Mouse (Mus musculus) right cerebral cortex, postnatal 36 days (tissue): ENCODE measurements around the gene Tmem199.
A peak's percentile ranks its signal among the peaks of the same experiment; 100 is the strongest.

Experiments
- DNase-seq, 2 experiments: peaks; one replicate each; pipeline ENCODE4 v3.0.0; 2022; ENCODE audit warnings: low spot score in 2 of 2, mixed read lengths in 1 of 2

The Tmem199 gene

DNA sequence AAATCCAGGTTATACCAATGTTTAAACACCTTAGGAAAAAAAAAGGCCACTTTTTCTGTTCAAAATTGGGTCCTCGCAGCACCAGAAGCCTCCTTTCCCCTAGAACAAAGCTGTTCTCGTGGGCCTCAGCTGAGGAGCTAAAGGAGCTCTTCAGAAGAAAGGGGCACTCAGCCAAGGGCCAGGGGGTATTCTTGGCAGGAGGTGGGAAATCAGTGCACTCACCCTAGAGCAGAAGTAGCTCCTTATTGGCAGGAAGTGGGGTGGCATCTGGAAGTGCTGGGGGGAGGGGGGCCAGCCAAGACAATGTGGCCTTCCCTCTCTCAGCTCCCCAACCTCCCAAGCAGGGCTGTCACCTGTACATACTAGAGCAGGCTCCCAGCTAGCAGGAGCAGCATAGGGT, 12.9 kb upstream of the Tmem199 start:
- DNase-seq: no peak

DNA sequence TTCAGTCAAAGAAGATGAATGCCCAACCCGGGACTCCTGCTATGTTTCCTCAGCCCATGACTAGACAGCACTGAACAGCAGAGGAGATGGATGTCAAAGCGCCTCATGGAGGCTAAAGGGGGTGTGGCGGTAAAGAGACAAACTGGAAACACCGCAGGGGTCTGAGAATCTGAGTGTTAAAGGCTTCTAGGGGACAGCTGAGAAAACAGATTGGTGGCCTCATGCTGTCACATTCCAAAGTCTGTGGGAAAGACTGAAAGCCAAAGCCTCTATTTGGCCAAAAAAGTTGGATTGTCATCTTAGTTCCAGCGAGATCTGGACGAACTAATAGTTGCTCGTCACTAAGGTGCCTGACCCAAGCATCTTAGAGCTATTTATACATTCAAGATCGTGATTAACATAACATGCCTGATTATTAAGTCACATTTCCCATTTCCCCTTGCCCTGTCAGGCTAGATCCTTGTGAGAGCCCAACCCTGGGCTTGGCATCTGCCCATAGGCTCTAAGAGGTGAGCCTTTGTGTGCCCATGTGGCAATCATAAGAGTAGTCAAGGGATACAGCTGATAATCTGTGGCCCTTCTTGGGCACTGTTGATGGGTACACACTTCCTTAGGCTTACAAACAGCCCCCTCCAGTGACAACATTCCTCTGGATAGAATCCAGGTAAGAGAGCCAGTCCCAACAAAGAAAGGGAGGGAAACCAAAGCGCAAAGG, 11.4 kb upstream of the Tmem199 start:
- no peak for DNase-seq

DNA sequence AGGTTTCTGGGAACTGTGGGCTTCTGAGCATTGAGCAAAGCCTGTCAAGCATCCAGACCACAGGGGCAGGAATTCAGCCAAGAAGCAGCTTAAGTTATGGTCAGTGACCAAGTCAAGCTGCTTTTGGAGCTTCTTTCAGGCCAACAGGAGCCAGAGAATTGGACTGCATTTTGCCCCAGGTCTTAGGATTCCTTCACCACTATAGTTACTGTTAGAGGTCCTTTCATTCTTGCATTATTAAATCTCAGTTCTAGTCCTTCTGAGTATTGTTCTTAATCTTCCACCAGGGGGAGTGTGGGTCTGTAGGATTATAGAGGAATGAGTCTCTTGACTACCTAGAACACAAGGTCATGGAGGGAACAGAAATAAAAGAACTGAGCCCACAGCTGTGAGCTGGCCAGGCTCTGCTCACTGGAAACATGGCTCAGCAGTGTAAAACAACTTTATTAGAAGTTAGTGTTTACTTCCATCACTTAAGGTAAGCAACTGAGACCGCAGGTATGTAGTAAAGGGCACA, 10.6 kb upstream of the Tmem199 start:
- no peak for DNase-seq

DNA sequence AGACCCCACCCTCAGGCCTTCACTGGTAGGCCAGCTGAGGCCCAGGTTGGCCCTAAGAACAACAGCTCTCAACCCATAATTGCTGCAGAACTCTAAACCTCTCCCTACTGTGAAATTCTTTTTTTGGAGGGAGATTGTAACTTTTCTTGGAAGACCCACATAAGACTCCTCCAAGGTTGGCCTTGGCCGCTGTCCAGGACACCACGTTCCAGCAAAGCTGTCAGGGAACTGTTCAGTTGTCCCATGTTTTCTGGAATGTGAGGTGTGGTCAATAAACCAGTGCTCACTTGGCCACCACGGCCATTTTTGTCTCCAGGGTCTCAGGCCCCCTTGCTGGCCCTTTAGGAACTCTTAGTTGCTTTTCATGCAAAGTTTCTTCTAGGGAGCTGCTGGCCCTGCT, 9.9 kb upstream of the Tmem199 start:
- DNase-seq: no peak

DNA sequence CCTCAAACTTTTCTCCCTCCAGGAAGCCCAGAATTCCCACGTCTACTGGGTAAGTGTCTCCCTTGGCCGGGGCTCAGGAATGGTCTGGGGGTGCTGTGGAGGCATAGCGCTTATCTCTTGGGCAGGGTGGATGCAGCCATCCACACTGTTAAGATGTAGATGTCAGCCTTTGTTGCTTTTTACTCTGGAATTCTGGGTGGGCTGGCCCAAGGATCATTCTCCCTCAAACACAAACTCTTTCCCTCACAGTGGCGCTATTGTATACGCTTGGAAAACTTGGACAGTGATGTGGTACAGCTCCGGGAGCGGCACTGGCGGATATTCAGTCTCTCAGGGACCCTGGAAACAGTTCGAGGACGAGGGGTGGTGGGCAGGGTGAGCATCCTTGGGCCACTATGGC, 7.0 kb upstream of the Tmem199 start:
- no peak for DNase-seq

DNA sequence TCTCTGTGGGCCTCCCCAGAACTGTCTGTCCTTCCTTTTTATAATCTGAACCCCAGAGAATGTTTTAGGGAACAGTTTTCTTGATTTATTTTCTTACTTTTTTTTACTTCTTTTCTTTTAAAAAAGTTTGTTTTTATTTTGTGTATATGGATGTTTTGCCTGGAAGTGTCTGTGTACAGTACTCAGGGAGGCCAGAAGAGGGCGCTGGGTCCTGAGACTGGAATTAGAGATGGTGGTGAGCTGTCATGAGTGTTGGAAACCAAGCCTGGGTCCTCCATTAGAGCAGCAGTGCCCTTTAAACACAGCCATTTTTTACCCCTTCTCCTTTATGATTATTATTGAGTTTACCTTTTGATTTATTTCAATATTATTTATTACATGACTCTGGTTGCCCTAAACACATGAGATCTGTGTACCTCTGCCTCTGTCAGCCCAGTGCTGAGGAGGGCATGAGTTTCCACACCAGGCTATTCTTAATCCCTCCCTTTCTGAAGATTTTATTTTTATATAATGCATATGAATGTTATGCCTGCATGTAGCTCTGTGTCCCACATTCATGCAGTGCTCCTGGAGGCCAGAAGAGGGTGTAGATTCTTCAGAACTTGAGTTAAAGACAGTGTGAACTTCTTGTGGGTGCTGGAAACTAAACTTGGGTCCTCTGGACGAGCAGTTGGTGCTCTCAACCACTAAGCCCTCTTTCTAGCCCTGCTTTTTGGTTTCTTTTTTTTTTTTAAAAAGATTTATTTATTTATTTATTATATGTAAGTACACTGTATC, 3.8 kb upstream of the Tmem199 start:
- DNase-seq: no peak

DNA sequence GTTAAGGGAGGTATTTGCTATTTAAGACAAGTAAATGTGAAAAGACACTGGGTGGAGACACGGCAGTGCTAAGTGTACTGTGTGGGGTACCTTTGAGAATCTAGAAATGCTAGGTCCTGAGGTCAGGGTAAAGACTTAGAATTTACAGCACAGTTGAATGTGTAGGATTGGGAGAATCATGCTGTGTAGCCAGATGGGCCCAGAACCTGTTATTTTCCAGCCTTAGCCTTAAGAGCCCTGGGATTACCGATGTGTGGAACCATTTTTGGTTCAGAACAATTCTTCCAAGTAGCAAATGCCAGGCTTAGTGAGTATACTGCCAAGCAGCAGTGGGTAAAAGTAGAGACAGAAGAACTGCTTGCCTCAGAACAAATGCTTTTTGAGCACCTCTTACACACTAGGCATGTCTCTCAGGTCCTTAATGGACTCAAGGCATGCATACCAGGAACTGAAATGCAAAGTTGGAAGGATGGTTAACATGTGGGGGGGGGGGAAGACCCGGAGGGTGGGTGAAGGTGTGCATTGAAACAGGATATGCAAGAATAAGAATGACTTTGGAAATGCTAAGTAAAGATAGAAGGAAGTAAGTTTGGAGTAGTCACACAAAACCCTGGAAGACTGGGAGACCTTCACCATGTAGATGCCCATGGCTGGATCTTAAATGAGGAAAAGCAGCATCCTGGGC, 1.3 kb upstream of the Tmem199 start:
- no peak for DNase-seq

DNA sequence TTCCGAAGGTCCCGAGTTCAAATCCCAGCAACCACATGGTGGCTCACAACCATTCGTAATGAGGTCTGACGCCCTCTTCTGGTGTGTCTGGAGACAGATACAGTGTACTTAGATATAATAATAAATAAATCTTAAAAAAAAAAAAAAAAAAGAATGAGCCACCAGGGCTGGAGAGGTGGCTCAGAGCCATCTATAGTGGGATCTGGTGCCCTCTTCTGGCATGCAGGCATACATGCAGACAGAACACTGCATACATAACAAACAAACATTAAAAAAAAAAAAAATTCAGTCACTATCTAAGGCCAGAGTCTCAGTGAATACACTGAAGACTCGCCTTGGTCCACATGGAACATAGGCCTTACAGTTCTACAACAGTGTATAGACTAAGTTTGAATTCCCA, 2.8 kb downstream of the Tmem199 start:
- DNase-seq: no peak

DNA sequence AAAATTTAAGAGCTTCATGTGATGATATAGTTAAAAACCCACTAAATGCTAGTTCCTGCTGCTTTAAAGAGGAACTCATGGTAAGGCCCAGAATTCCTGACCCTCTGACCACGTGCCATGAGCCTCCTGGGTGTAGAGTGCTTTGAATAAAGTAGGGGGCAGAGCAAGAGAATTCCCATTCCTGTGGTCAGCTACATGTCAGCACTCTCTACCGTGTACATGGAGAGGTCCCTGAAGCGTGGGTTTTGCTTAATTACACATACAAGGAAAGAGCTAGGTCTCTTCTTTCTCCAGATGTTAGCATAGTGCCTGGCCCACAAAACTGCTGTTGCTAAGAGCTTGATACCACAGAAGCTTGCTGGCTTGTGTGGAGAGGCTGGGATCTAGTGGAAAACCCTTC, 6.5 kb downstream of the Tmem199 start:
- no peak for DNase-seq

DNA sequence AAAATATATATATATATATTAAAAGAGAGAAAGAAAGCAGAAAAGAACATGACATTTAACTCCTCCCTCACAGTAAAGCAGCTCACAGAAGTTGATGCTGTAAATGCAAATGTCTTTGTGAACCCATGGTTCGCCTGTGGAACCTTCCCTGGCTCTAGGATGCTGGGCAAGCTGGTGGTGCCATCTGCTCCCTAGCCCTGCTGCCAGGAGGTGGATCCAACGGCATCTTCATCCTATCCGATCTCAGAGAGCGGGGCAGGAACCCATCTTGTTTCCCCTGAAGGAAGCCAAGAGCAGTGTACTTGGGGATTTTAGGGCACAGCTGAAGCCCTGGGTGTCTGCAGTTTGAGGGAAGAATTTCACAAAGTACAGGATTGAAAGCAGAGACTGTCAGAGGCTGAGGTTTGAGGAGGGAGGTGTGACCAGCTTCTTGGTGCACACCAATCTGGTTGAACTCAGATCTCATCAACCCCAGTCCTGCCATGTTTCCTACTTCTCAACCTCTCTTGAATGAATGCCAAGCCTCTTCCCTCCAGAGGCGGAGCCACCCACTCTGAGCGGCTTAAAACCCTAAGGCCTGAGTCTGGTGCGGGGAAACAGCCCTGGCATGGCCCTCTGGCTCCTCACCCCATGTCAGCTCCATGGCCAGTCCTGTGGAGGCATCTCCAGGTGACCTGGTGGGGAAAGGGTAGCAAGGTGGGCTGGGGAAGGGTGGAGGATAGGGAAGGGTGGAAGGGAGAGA, 8.9 kb downstream of the Tmem199 start, which contains the start of gene Sebox:
TSS of gene Sebox (plus strand) at position 539 of the 742 bp plus-strand sequence.
- no peak for DNase-seq

DNA sequence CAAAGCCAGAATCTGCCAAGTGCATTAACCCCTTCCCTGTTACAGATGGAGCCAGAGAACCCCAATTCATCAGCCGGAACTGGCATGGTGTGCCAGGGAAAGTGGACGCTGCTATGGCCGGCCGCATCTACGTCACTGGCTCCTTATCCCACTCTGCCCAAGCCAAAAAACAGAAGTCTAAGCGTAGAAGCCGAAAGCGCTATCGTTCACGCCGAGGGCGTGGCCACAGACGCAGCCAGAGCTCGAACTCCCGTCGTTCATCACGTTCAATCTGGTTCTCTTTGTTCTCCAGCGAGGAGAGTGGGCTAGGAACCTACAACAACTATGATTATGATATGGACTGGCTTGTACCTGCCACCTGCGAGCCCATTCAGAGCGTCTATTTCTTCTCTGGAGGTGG, 10.4 kb downstream of the Tmem199 start:
- DNase-seq: no peak

DNA sequence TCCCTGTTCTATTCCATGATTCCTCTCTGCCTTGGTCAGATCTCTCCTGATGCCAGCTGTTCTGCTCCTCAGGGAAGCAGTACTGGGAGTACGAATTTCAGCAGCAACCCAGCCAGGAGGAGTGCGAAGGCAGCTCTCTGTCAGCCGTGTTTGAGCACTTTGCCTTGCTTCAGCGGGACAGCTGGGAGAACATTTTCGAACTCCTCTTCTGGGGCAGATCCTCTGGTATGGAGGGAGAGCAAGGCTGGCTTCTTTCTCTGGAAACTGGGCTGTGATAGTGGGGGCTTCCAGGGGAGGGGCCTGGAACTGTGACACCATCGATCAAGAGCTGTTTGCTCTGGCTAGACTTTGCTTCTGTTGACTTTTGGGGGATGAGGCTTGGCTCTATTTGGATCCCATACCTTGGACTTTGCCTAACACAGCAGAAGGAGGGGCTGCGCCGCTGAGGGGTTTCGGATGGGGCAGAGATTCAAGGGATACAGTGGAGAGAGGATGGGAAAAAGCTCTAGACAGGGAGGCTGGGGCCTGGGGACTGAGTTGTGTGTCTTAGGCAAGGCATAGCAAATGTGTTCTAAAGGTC, 11.3 kb downstream of the Tmem199 start:
- no peak for DNase-seq

DNA sequence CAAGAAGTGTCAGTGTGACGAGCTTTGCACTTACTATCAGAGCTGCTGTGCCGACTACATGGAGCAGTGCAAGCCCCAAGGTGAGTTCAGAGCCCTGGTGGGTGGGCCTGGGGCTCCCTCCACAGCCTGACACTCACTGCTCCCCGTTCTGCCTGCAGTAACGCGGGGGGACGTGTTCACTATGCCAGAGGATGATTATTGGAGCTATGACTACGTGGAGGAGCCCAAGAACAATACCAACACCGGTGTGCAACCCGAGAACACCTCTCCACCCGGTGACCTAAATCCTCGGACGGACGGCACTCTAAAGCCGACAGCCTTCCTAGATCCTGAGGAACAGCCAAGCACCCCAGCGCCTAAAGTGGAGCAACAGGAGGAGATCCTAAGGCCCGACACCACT, 12.4 kb downstream of the Tmem199 start:
- no peak for DNase-seq

DNA sequence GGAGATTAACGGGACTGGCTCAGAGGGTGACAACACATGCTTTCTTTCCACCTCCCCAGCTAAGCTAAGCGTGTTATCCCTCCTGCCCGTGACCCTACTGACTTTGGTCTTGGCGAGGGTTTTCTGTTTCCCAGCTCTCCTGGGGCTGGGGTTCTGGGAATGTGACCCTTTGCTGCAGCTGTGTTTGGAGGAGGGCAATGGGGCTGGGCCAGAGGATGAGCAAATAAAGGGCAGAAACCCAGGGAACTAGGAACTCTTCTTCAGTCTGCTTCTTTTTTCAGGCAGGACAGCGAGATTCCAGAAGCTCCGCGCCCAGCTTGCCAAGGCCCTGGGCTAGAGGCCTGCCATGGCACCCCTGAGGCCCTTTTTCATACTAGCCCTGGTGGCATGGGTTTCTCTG, 13.0 kb downstream of the Tmem199 start, which contains the start of gene Vtn:
TSS of gene Vtn (plus strand) at position 88 of the 400 bp plus-strand sequence.
- no peak for DNase-seq

DNA sequence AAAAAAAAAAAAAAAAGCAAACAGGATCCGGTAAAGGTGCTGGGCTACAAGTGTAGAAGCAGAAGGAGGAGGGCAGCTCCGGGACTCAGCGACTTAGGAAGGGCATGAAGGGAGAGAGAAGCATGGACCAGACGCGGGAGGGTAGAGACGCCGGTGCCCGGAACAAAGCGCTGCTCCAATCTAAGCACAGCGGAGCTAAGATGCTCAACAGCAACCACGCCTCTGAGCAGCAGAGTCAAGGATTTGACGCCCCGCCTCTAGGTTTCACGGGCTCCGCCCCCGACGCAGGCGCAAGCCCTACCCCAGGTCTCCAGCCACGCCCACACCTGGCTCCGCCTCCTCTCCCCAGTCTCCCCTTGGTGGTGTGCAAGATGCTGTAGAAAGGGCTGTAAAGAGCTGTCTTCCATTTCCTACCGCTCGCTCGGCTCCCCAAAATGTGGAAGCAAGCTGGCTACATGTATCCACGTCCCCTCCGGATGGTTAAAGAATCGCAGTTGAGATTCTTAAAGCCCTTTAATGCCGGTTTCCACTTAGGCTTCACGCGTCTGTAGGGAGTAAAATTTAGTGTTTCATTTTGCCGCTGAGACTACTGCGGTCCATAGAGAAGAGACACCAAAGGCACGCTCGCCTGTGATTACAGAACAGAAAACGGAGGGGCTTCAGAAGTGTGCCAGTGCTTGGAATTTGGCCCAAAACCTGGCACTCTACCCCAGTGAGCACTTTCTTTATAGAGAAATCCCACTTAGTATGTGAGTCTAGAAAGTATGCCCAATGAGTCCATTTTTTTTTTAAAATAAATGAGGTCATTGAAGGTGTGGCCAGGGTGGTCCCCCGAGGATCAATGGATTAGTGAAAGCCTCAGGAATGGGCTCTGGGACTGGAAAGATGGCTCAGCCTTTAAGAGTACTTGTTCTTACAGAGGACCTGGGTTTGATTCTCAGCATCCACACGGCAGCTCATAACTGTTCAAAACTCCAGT, 14.1 kb downstream of the Tmem199 start, which contains the start of gene Sarm1:
TSS of gene Sarm1 (minus strand) at position 211 of the 979 bp plus-strand sequence.
- peak; percentile 93 to 95 for DNase-seq

DNA sequence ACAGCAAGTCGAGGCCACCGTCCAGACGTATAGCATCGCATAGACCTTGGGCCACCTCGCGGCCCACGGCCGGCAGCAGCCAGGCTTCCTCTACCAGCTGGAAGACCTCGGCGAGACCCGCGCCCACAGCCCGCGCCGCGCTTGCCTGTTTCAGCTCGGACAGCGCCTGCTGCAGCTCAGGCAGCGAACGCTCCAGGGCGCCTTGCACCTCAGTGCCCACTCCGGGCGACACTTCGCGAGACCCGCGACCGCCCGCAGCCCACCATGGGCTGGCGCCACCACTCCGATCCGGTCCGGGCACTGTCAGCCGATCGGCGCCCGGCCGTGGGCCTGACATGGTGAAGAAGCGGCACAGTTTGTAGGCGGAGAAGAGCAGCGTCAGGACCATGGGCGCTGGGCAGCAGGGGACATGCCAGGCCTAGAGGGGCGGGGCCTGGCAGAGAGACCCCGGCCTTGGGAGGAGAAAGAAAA, 14.9 kb downstream of the Tmem199 start:
- DNase-seq: peak; percentile 26 to 32

DNA sequence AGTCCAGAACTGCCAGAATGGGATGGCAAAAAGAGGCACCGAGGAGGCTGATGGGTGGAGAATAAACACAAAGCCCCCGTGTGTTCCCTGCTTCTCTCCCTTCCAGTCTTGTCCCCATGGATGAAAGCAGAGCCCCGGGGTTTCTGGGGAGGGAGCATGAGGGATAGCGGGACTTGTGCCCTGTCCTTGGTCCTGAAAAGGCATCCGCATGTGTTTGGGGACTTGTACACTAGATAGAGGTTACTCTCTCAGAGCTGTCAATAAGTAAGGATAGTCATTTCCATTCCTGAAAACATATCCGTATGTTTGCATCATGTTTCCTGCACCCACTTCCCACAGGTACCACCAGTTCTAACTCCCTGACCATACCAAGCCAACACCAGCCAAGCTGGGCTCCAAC, 16.1 kb downstream of the Tmem199 start:
- DNase-seq: no peak

DNA sequence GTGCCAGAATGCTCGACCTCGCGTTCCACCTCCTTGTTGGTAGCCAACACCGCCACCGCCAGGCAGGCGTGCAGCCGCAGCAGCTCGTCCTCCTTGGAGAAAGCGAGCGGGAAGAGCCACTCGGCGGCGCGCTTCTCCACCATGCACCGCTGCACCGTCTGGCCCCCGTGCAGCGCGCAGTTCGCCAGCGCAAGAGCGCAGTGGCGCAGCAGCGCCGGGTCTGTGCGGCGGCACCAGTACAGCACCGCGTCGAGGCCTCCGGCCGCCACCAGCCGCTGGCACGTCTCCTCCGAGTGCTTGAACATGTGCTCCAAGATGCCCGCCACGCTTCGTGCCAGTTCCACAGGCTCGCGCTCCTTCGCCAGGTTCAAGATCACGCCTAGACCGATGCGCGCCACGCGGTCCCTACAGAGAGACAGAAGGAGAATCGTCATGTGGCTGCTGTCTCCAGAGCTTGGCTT, 21.2 kb downstream of the Tmem199 start:
- DNase-seq: peak; percentile 36 to 39

DNA sequence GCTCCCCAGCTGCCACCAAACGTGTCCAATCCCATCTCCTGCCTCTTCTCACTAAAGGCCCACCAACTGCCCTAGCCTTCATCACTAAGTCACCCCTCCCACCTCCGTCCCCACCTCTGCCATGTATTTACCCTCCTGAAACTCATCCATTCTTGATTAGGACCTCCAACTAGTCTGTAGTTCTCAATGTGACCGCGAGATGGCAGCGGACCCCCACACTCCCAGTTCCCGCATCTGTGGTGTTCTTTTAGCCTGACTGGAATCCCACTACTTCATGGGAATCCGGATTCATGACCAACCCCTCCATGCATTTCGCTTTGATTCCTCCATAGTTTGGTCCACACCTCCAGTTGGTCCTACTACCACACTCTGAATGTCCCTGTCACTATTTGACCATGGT, 23.8 kb downstream of the Tmem199 start:
- peak; percentile 44 to 48 for DNase-seq

DNA sequence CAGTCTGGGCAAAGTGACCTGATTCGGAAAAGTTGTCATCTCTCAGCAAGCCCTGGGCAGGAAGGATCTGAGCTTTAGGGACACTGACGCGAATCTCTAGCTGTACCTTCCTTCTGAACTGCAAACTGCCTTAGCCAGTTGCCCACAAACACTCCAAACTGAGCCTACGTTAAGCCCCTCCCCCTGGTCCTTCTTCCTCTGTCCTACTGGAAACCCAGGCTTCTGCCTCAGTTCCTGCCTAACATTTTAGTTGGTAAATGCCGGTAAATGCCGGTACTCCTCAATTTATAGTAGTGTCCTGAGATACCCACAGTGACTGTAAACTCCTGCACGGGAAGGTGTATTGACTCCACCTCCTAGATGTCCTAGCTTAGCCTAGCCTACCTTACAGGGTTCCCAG, 28.3 kb downstream of the Tmem199 start:
- DNase-seq: no peak
